Mouse (Mus musculus) embryo, embryonic 11 days (tissue): ENCODE data around the gene Olfr1018.
A peak's percentile ranks its signal among the peaks of the same experiment; 100 is the strongest.

ENCODE experiments used
- DNase-seq: peaks from one replicate; pipeline ENCODE4 v3.0.0-alpha.2; 2015

Olfr1018 gene

DNA sequence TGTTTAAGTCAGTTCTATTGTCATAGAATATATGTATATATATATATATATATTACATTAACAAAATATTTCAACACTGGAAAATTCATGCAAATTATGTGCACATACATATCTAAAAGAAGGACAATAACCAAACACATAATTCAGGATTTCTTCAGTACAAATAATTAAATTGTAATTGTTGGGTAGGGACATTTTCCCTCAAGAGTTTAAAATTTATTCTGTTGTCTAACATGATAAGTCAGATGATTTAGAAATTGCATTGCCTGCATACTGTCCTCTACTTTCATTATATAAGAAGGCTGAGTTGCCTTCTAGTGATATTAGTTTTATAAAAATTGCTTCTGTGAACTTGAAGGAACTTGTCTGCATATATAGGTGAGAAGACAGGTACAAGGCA, at the start of gene Olfr1018:
TSS of gene Olfr1018 (plus strand) at position 301 of the 400 bp plus-strand sequence.
- no peak for DNase-seq

- no peak for DNase-seq
These were observed 45.9 kb upstream of the Olfr1018 start, which contains the start of gene Olfr1014 for GRCm38 (mm10) chr2:85772413-85772812. Olfr1014 (plus strand) TSS chr2:85772713.

GRCm38 (mm10) chr2:85781717-85782116, 36.6 kb upstream of the Olfr1018 start, which contains the start of gene Olfr1015:
Olfr1015 (plus strand) TSS chr2:85782017.
- DNase-seq = no peak

- no peak for DNase-seq
These were observed 25.9 kb upstream of the Olfr1018 start for GRCm38 (mm10) chr2:85792331-85792730.

DNA sequence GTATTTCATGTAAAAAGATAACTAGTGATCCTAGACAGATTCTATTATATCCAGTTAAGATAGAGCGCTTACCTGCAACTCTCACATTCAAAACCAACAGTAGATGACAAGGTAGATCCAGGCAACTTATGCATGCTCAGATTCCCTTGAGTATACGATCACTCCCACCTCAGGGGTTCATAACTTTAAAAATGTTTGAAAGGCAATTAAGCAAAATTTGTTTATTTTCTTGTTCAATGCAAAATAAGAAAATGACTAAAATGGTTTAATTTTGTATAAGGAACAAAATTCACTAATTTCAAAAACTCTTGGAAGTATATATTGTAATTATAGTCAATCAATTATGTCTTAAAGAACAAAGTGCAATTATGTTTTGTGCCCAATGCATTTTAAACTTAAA, 15.8 kb upstream of the Olfr1018 start, which contains the start of gene Olfr1016:
TSS of gene Olfr1016 (minus strand) at position 101 of the 400 bp plus-strand sequence.
- no peak for DNase-seq

DNA sequence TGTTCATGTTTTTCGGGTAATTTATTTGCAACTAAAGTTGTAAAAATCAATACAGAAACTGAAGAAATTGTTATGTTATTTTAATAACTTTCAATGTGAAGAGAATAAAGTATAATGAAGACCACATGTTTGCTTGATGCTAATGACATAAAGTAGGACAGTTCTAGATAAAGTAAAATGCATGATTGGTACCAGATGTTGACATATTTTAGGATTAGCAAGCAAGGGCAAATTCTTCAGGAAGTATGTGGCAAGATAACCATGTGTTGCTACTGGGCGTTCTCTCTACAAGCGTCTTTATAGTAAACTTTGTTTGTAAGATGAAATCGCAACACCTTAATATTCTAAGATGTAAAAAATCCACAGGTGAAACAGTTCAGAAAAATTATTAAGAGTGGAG, 13.8 kb upstream of the Olfr1018 start:
- peak; percentile 29 for DNase-seq

DNA sequence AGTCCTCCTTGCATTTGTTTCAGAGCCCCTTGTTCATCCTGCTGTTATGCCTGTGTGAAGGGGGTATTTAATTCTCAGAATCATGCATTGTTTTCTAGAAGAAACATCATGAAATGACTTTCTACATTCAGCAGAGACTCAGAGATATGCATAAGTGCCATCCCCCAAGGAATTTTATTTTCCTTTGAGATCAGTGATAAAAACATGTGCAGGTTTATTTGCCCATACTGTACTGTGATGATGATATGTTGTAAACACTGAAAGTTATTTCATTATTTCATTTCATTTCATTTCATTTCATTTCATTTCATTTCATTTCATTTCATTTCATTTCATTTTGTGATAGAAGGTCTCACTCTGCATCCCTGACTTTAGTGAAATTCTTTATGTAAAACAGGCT, 27.1 kb downstream of the Olfr1018 start, which contains the start of gene Olfr1019:
TSS of gene Olfr1019 (minus strand) at position 101 of the 400 bp plus-strand sequence.
- DNase-seq = no peak

- no peak for DNase-seq
These were observed 28.5 kb downstream of the Olfr1018 start, which contains the start of gene Olfr1020 for GRCm38 (mm10) chr2:85846730-85847129. Olfr1020 (plus strand) TSS chr2:85847030.

GRCm38 (mm10) chr2:85868294-85868693, 50.0 kb downstream of the Olfr1018 start, which contains the start of gene Olfr1022:
Olfr1022 (plus strand) TSS chr2:85868594.
- DNase-seq = no peak
